Mouse (Mus musculus) R1 (cell line): Measurements from ENCODE around the gene Ttc19.

Experiments used
- DNase-seq: peaks from one replicate; pipeline ENCODE4 v3.0.0-alpha.2; 2018; ENCODE audit warnings: low read depth, low spot score

Ttc19 gene

DNA sequence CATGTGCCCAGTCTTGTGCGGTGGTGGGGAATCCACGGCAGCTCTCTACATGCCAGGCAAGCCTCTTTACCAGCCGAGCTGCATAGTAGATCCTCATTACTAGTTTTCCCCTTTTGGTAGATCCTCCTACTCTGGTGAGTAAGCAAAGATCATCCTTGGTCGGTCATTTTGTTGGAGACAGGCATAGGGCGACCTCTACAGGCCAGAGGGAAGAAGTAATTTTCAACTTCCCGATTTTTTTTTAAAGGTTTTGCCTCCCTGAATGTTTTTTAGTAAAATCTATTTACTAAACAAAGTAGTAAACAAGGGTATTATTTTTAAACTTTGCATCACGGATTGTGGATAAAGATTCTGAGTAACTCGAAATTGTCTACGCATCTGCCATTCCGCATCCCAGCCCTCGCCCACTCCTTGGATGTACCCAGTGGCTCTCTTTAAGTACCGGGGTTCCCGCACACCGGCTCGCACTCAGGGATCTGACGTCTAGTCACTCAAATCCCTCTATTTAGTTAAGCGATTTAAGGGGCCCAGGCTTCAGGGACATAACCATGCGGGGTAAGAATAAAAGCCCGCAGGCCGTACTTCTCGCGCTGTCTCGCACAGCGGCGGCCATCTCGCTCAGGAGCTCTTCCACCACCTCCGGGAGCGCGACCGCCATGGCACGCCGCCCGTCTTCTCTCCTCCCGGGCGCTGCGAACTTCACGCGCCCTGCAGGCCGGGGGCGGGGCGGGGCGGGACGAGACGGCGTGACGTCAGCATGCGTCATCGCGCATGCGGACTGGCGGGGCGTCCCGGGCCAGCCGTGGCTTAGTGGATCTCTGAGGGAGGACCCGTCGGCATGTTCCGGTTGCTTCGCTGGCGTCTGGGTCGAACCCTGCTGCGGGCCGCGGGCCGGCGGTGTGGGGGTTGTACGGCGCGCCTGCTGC is at the start of gene Ttc19, which contains the start of gene Zswim7:
Gene Ttc19, plus strand, starts transcription at position 799 of the 926 bp plus-strand sequence.
Gene Zswim7, minus strand, starts transcription at position 701 of the 926 bp plus-strand sequence.
- peak; percentile 93 for DNase-seq

DNA sequence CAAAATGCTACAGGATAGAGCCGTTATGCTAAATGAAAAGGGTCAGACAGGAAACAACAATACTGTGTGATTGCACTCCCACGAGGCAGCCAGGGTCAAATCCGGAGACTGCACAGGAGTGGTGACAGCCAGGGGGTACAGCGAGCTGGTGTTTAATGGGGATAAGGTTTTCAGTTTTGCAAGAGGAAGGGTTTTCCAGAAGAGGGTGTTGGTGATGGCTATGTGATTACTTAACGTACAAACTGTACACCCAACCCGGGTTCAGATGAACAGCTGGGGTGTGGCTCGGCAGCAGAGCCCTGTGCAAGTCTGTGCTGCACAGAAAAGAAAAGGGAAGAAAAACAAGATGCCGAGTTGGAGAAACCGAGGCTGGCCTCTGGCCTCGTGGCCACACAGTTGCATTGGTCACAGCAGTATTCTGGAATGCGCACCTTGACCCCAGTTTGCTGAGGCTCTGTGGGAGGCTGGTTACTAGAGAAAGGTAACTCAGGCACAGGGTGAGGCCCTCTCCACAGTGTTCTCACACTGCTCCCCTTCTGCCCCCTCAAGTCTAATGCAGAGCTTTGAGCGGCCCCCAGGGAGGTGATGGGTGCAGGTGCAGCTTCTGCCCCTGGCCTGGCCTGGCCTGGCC is 40.5 kb upstream of the Ttc19 start:
- no peak for DNase-seq

DNA sequence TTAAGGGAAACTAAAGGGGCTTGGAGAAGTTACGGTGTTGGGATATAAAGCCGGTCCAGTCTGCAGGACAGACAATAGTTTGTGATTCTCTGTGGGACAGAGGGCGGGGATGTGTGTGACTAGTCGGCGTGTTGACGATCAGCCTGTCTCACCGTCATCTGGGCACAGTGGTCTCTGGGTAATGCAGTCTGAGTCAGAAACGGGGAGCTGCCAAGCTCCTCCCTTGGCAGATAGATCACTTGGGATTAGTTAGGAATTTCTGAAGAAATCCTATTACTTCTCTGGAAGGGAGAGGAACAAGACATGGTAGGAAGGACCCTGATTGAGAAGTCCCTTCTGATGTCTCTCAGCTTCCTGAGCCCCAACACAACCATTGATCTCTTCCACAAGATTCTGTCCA is 37.4 kb upstream of the Ttc19 start:
- DNase-seq, result no peak

DNA sequence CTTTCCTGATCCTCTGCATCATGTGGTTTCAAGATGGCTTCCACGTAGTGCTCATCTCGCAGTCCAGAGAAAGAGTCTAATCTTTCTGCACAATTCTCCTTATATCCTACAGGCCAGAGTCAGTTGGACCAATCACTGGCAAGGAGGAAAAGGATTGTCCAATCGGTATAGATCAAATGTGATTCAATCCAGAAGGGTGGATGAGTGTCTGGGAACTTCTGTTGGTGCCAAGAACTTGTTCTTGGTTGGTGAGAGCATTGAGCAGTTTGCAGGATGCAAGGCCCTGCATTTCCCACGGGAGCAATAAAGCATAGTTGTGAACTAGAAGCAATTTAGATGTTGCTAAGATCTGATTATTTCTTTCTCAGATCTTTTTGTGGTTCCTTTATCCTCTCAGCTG is 36.8 kb upstream of the Ttc19 start:
- DNase-seq, result no peak

DNA sequence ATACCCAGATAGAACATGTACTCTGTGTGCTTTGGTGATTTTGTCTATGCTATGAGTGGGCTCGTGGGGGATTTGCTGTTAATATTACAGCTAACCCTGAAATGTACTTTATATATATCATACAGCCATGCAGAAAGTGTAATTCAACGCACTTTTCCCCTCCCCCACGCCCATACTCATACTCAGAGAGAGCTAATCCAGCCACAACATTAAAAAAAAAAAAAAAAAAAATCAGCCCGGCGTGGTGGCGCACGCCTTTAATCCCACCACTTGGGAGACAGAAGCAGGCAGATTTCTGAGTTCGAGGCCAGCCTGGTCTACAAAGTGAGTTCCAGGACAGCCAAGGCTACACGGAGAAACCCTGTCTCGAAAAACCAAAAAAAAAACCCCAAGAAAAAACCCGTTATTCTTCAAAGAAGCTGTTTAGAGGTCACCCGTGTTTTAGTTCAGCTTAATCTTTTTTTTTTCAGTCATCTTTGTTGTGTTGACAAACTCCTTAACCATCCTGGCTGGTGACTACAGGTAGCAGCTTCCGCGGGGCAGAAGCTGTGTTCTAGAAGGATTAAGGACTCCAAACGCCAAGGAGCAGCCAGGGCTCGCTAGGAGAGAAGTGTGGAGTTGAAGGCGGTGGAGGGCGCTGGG is 33.4 kb upstream of the Ttc19 start:
- DNase-seq, result no peak

DNA sequence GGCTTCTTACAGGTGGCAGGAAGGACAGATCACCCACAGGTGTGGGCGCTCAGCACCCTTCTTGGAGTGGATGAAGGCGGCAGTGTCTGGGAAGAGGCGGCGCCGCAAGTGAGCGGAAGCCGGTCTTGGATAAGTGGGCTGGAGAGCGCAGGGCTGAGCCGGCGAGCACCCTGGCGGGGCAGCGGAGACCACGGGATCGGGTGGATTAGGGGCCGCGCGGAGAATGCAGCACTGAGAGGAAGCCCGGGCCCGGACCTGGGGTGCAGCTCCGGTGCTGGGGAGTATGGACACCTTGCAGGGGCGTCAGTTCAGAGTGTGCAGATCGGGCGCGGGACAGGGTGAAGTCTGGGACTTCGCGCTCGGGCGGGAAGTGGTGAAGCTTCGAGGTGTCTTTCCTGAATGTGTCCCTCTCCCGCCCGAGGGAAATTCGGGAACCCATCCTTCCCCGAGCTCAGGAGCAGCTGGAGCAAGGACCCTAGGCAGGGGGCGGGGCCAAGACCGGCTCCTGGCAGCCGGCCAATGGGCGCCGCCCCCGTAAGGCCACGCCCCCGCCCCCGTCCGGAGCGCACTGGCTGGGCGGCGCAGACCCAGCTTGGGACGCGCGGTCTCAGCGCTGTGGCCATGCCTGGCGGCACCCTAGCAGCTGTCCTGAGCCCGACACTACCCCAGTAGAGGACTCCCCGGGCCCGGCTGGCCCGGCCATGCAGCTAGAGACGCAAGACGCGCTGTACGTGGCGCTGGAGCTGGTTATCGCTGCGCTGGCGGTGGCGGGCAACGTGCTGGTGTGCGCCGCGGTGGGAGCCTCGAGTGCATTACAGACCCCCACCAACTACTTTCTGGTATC is 32.6 kb upstream of the Ttc19 start, which contains the start of gene Adora2b:
Gene Adora2b, plus strand, starts transcription at position 584 of the 844 bp plus-strand sequence.
- DNase-seq, result peak; percentile 94

DNA sequence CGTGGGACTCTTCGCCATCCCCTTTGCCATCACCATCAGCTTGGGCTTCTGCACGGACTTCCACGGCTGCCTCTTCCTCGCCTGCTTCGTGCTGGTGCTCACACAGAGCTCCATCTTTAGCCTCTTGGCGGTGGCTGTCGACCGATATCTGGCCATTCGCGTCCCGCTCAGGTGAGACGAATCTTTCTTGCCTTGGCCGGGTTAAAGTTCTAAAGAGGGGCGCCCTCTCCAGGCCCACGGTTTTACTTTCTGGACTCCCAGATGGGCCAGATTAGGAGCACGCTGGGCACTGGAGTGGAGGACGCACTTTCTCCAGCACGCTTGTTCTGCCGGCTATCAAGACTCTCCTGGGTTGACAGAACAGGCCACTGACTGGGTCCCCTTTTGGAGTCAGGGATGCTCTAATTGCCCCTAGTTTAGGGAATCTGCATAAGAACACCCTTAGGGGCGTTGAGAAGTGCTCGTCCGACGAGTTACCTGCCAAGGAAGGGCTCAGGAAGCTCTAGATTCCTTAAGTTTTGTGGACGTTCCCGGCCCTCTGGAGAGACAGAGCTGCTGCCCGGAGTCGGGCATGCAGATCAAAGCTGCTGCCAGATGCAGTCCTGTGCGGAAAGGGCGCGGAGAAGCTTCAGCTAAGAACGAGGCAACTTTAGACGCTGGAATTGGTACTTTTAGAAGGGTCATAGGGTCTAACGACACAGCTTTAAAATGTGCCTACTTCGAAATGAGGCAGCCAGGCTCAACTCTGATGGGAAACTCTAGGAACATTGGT is 31.8 kb upstream of the Ttc19 start:
- DNase-seq, result peak; percentile 79

DNA sequence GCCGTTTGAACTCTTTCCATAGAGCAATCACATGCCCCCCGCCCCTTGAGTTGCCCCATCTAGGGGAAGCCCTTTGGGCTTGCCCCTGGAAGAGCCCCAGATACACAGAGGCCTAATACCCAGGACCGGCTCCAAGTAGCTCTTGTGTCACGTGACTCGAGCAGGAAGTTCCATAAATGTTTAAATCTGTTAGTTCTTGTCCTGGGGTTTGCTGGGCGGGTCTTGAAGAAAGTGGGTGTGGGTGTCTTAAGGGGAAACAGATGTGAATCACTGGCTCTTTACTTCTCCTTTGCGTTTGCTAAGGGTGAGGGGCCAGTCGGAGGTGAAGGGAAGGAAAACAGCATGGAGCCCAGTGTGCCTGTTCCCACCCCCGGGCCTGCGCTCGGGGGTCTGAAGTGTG is 30.2 kb upstream of the Ttc19 start:
- peak; percentile 56 for DNase-seq

DNA sequence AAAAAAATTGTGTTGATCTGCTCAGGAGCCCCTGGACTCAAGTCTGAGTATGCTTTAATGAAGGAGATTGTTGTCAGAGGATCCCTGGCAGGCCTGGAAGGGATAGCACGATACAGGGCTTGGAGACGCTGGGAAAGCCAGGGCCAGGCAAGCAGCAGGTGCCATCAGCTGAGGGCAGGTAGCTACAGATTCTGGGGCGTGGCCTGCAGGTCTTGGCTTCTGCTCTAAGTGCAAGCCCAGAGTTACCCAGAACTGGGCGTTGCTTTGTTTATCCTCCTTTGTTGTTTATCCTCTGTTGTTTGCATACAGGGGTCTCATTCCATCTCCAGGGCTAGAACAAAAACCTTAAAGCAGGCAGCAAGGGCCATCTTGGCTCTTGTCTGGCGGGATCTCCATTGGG is 27.9 kb upstream of the Ttc19 start:
- DNase-seq, result peak; percentile 26

DNA sequence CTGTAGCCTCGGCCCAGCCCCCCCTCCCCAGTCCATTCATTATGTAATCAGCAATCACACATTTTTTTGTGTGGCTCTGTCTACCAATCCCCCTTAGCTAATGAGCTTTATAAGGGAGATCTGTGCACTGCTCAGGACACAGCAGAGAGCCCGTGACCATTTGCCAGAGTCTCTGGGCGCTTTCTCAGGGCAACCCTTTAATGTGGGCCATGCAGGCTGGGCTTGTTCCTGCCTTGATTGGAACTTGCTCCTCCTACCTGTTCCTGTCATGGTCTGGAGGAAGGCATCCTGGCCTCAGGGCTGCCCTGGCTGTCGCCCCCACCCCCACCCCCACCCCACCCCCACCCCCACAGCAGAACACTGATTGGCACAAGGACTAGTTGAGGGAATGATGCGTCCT is 22.1 kb upstream of the Ttc19 start:
- DNase-seq, result no peak

DNA sequence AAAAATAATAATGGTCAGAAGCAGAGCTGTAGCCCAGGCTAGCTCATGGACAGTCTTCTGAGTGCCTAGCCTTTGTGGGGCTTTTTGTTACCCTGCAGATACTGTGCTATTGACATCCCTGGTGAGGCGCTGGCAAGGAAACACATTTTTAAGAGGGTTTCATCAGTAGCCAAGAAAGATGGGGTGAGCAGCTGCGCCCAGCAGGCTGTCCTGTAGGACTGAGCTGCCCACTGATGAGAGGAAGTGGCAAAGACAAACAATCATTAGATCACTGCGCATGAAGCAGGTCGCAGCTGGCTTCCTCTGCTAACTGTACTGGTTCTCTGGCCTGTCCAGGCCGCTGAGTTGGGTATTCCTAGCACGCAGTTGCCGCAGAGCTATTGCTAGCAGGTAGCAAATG is 17.7 kb upstream of the Ttc19 start:
- DNase-seq, result no peak

DNA sequence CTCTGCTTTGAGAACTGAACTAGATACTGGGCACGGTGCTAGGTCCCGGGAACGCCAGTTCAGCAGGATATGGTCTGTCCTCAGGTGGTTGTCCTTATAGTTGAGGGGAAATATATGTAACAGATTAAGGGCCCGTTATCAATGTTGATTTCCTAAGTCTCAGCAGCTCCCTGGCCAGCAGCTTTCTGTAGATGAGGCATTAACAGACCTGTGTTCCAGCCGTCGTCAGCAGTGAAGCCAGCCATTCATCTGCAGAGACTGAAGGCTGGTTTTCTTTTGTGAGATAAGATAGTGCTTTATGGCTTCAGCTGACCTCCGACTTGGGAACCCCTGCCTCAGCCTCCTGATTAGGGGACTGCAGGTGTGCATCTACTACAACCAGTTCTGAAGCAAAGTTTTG is 17.3 kb upstream of the Ttc19 start:
- no peak for DNase-seq

DNA sequence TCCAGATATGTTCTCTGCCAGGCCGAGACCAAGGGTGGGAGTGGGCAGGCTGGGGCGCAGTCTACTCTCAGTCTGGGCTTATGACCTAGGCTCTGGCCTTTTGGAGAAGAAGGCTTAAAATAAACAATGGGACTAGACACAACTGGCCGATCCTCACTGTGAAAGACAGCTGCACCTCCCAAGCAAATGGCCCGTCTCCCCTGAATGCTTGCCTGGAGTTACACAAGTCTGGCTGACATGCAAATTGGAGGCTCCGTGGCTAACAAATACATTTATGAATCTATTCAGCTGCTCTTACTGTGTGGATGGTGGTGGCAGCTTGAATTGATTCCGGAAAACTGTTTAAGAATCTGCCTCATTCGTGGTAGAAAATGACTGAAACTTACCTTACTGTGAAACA is 15.6 kb upstream of the Ttc19 start:
- DNase-seq, result no peak

DNA sequence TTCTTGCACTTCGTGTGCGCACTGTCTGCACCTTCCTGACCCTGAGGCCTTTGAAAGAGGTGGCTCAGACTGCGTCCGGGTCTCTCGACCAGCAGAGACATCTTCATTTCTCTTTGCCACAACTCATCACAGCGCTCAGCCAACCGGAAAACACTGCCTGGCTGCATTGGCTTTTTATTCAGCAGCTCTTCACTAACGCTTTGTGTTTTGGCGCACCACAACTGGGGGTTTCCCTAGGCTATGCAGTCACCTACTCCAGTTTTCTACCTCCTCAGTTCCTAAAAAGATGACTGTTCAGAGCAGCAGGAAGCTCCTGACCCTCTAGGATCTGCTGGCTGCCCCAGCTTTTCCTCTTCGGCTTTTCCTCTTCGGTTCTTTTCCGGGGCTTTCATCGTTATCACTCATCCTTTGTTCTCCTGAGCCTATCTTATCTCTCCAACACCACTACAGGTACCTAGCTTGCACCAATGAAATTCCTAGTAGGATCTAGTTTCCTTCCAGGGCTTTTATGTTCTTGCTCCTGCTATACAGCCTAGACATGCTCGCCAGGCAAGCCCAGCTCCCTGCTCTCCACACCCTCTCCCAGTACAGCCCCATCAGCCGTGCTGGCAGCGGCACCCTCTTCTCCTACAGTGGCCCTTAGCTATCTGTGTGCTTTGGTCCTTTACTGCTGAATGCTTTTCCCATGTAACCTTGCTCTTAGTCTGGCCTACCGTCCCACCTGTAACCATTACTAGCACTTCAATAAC is 14.6 kb upstream of the Ttc19 start:
- DNase-seq, result no peak

DNA sequence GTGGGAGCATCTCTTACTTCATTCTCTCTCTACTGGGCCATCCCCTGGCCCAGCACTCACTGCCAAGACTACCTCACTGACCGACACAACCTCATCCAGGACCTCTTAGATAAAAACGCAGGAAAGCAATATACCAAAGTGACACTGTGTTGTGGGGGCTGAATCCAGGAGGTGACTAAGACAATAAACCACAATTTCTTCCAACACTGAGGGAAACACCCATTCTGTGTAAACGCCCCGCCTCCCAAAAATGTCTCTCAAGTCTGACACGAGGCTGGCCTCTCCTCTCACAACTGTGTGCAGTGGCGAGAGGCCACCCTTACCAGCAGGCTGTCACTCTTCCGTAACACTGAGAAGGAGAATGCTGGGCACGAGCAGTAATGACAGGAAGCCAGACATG is 12.9 kb upstream of the Ttc19 start:
- DNase-seq, result no peak

DNA sequence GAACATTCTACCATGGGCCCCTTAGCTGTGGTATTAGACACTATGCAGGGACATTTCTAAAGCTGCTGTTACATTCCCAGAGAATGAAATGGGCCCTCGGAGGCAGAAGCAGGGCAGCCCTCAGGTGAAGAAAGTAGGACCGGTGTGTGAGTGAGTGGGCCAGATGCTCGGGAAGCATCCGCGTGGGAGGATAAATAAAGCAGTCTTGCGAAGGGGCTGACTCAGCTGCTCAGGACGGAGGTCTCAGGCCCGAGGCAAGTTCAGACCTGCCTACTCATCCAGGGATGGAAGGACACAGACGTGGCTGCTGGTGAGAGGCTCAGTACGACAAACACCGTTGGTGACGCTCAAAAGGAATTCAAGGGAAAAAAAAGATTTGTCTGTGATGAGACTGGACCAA is 12.2 kb upstream of the Ttc19 start:
- peak; percentile 21 for DNase-seq

DNA sequence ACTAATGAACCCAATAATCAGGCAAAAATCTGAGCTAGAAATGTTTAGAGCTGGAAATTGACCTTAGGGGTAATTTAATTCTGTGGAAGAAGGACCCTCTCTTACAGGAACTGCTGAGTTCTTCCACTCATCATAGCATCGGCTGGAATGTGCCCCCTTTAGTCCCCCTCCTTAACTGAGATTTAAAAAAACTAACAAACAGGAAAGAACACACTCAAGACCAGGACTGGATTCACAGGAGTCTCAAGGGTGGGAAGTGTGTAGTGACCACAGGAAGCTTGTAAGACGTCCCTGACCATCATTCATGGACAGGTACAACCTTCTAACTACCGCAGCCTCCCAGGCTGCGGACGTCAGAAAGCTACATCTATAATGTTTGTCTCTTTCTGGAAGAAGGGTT is 10.4 kb upstream of the Ttc19 start:
- DNase-seq, result no peak

DNA sequence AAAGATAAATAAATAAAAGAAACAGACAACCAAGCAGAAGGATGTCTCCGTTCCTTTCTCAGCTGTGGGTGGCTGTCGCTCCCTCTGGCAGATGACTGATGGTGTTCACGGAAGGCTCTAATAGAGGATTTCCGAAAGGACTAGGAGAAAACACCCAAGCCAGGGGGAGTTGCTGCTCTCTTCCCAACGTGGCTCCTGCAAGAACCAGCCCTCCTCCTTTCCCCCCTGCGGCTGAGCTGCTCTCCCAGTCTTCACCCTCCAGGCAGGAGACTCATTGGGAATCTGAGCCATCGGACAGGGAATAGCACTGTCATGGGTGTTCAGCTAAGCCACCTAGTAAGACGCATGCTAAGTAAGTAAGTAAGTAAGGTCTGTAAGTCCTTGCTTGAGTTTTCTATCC is 4.2 kb upstream of the Ttc19 start:
- peak; percentile 38 for DNase-seq

DNA sequence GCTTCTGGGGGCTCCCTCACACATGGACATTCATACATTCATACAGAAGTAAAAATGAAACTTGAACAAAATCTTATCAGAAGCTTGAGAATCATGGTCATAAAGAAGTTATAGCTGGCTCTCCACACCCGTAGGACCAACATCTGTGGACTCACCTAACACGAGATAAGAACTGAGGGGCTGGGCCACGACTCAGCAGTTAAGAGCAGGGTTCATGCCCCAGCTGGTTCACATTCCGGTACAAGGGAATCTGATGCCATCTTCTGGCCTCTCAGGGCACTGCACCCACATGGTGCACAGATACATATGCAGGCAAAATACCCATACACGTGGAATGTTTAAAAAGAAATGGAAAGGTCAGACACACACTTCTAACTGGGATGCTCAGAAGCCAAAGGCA is 3.2 kb upstream of the Ttc19 start:
- peak; percentile 86 for DNase-seq

DNA sequence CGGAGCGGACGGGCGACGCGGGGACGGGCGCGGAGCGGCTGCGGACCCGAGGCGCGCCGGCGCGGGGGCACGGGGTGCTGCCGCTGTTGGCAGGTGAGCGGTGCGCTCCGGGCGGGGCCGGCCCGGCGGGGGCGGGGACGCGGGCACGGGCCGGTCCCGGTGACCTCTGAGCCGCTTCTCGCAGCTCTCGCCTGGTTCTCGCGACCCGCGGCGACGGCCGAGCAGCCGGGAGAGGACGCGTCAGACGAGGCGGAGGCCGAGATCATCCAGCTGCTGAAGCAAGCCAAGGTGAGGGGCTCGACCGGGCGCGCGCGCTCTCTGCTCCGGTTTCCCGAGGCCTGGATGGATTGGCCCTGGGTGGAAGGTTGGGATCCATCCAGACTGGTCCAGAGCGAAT is 326 bp downstream of the Ttc19 start:
- peak; percentile 69 for DNase-seq
